Mouse (Mus musculus) T-helper 1 cell (primary cell): ENCODE results near the gene Ptcd2.

Experiments
- in situ Hi-C: fragments of 300-600 bp; cut with MboI, MseI; formaldehyde crosslinking; loops from one replicate; pipeline ENCODE4 v1.15.1; 2025; ENCODE audit warnings: high pct_unique_total_duplicates

Ptcd2 gene

GRCm38 (mm10) chr13:99344599-99345575 lies at the start of gene Ptcd2, which contains the start of gene Mrps27:
Gene Ptcd2 (minus strand): TSS chr13:99344705.
Gene Mrps27 (plus strand): TSS chr13:99344786.
- in situ Hi-C loops, result loop anchor here (10.0 to 25.0 kb wide), 2 partner anchors 670 to 1083 kb away; partner anchors contain the start of genes Ankra2, Mccc2 and Utp15

- in situ Hi-C loops, result no loop called here
These were observed 48.6 kb upstream of the Ptcd2 start for GRCm38 (mm10) chr13:99393128-99393527.

GRCm38 (mm10) chr13:99391417-99391816 lies 46.9 kb upstream of the Ptcd2 start:
- in situ Hi-C loops, result no loop called here

GRCm38 (mm10) chr13:99387901-99388811 lies 43.7 kb upstream of the Ptcd2 start:
- in situ Hi-C loops, result no loop called here

- in situ Hi-C loops, result no loop called here
These were observed 41.8 kb upstream of the Ptcd2 start for GRCm38 (mm10) chr13:99386341-99386740.

- in situ Hi-C loops, result no loop called here
These were observed 41.4 kb upstream of the Ptcd2 start for GRCm38 (mm10) chr13:99385911-99386310.

- in situ Hi-C loops, result no loop called here
These were observed 40.2 kb upstream of the Ptcd2 start for GRCm38 (mm10) chr13:99384555-99385203.

GRCm38 (mm10) chr13:99382373-99382772 lies 37.9 kb upstream of the Ptcd2 start:
- in situ Hi-C loops, result no loop called here

GRCm38 (mm10) chr13:99378223-99378622 lies 33.7 kb upstream of the Ptcd2 start:
- in situ Hi-C loops, result no loop called here

- in situ Hi-C loops, result no loop called here
These were observed 32.5 kb upstream of the Ptcd2 start for GRCm38 (mm10) chr13:99377055-99377454.

- in situ Hi-C loops, result no loop called here
These were observed 31.0 kb upstream of the Ptcd2 start for GRCm38 (mm10) chr13:99375550-99375949.

- in situ Hi-C loops, result no loop called here
These were observed 29.7 kb upstream of the Ptcd2 start for GRCm38 (mm10) chr13:99374191-99374590.

GRCm38 (mm10) chr13:99373684-99374083 lies 29.2 kb upstream of the Ptcd2 start:
- in situ Hi-C loops, result no loop called here

- in situ Hi-C loops, result no loop called here
These were observed 26.8 kb upstream of the Ptcd2 start for GRCm38 (mm10) chr13:99371285-99371684.

- in situ Hi-C loops, result no loop called here
These were observed 24.6 kb upstream of the Ptcd2 start for GRCm38 (mm10) chr13:99369103-99369502.

- in situ Hi-C loops, result no loop called here
These were observed 23.2 kb upstream of the Ptcd2 start for GRCm38 (mm10) chr13:99367554-99368174.

- in situ Hi-C loops, result no loop called here
These were observed 22.1 kb upstream of the Ptcd2 start for GRCm38 (mm10) chr13:99366422-99367175.

GRCm38 (mm10) chr13:99363866-99364265 lies 19.4 kb upstream of the Ptcd2 start:
- in situ Hi-C loops, result loop anchor here (5.0 kb wide), 1 partner anchor 473 kb away; no protein-coding TSS in a partner anchor

- in situ Hi-C loops, result no loop called here
These were observed 14.4 kb upstream of the Ptcd2 start for GRCm38 (mm10) chr13:99358921-99359320.
